Mouse (Mus musculus) subcutaneous adipose tissue, adult 2 months (tissue): ENCODE results near the gene Gm26920. TPM values are rescaled to one million over a fixed set of nuclear protein-coding genes. Genes with fewer than 3 reads are reported as not detected.

ENCODE experiments used
- polyA plus RNA-seq: library from polyadenylated mRNA; depleted of rRNA; stranded (reverse); fragments of >200 nt; gene quantifications from 2 replicates; pipeline ENCODE4 v1.2.3, GENCODE M21; 2012; ENCODE audit warnings: low replicate concordance; rRNA removed

Gm26920 gene
- not detected in 2 replicates for polyA plus RNA-seq

DNA sequence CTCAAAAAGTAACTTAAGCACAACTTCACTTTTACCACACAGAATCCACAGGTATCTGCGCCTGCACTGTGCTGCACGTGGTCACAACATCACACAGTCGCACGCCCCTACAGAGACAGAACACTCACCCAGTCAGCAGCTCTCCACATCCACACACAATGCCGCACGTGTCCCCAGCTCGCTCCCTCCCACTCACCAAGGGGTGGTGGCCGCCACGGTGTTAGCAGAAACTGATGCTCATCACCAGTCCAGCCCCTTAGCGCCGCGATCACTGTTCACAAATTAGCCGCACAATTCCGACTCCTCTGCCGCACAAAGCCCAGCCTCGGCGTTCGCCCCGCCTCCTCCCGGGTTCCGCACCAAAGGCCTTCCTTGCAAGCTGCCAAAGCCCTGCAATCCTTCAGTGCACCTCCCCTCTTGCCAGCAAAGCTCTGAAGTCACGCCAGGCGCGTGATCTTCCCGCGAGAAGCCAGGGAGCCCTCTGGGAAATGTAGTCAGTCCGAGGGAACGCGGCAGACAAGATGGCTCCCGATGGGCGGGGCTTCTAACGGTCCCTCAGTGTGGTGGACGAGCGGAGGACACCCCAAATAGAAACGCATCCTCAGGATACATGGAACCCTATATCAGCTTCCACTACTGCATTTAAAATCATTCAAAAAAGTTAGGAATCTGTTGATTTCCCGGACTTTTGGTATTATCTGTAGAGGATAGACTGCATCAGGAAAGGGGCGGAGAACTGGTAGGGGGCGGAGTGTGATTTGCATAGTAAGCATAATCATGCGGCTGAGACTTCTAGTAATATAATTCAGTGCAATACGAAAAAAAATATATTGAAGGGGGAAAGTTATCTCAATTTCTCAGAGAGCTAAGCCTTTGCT is at the start of gene Gm26920, which contains the start of gene Zfp566:
Gm26920 (minus strand) TSS at position 319 of the 878 bp plus-strand sequence.
Zfp566 (minus strand) TSS at position 436 of the 878 bp plus-strand sequence.

DNA sequence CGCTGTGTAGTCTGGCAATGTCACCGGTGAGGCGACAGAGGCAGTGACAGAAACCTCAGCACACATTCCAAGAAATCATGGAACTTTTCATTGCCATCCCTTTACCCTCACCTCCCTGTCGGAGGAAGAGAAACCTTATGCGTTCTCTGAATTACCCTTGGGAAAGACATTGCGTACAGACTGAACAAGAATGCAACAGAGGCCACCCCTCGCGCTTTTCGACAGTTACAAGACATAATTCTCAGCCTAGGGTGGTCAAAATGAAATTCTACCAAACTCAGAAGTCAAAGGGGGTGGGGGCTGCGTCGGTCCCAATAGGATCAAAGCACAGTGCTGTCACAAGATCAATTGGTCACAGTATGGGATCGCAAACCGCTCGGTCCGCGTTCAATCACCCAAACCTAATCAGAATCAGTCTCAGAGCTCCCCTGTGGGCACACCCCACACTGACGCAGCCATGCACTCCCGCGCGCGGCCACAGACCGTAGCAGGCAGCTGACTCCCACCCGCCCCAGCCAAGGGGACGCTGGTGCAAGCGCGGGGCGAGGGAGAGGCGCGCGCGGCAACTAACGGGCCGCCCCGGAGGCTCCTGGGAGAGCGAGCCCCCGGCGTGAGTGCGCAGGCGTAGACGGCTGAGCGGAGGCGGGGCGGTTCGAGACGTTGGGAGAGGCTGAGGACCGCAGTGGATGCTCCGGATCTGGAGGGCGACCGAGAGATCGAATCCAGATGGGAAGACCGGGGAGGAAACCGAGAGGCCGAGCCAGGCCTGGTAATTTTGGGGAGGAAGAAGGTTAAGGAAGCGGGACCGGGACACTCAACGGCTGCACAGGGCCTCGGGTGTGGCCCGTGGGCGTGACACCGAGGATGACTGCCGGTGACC is 31.3 kb upstream of the Gm26920 start, which contains the start of gene Zfp382:
Zfp382 (plus strand) TSS at position 635 of the 880 bp plus-strand sequence.

DNA sequence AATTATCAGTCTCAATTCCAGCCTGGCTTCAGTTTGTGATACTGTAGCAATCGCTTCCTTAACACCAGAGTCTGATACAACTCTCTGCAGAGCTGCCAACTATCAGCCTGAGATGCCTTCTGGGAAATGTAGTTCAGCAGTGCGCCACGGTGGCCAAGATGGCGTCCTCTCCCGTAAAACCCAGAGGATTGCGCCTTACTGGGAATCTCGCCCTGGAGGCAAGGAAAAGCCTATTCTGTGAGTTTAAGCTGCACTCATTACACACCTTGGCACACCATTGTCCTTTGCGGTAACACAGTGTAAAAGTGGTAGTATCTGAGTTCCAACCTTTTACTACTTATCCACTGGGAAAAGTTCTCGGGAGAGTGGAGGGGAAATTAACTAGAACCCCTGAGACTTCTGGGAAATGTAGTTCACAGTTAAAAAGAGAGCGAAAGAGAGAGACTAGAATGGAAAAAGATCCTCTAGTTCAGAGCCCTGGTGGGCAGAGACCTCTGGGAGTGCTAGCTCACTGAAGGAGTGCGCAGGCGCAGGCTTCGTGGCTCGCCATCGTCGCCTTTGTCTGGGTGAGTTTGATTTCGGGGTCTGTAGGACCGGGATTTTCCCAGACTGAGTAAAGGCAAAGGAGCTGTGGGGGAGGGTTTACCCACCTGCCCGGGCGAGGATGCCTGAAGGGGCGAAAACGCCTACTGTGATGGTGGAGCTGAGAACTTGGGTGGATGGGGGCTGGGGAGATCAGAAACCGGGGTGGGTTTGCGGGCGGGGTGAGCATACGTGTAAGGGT is 4.6 kb upstream of the Gm26920 start, which contains the start of gene Zfp260:
Zfp260 (plus strand) TSS at position 132 of the 784 bp plus-strand sequence.

DNA sequence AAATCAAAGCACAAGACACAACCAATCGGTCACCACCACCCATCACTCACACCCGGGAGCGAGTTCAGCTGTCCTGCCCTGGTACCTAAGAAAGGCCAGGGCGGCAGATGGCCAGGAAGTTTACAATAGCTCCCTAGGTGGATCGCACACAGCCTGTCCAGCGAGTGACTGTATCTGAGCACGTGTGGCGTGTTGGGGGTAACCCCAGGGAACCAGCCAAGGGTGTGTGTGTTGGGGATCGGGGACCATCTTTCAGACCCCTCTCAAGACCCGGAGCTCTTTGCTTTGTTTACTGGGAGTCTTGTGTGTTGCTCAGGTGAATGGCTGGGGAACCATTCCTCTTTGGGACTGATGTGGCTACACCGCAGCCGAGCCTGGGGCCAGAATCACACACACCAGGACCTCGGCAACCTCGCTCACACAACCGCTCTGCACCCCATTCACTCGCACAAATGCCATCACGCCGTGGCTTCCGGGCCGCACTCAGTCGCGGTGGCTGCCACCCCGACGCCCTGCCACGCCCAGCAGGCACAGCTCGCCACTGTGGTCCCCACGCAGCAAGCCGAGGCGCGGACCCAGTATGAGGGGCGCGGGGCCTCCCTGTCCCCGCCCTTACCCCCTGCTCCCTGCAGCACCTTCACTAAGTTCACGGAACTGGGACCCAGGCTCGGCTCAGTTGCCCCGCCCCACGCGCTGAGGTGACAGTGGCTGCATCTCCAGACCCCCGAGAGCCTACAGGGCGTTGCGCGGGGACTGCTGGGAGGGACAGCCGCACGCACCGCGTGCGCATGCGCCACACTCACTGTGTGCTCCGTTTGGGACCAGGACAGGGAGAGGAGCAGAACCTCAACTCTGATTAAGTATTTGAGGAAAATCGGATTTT is 17.8 kb downstream of the Gm26920 start, which contains the start of gene Zfp82:
Zfp82 (minus strand) TSS at position 755 of the 883 bp plus-strand sequence.

DNA sequence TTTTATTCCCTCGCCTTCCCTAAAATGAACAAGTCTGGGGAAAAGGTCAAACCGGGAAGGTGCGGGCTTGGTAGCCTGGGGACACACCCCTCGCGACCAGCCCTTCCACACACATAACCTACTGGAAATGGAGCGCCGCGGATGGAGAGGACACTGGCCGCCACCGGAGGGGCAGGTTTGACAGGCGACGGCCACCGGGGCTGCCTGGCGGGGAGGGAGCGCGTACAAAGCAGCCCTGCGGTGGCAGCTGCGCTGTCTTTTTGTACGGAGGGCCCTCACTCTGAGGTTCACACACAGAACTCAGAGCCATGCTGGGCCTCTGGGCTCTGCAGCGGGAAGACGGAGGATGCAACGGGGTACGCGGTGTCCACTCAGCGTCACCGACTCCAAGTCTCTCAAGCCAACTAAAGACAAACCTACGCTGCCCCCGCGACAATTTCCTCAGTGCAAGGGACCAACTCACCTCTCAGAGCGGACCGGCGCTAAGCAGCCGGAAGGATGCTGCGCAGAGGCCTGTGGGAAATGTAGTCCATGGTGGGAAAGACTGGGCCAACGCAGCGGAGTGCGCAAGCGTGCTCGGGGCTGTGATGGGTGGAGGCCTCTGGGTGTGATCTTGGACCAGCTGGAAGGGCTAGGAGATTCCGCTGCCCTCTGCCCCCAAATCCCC is 39.2 kb downstream of the Gm26920 start, which contains the start of gene Zfp14:
Zfp14 (minus strand) TSS at position 499 of the 667 bp plus-strand sequence.

Other genes starting within 250 kb of the Gm26920 start
- gene Zfp940, start 236.7 kb downstream of the Gm26920 start, polyA plus RNA-seq = 0.39 and 1.1 TPM in 2 replicates
- gene Zfp420, start 230.4 kb downstream of the Gm26920 start, polyA plus RNA-seq = 1.9 and 3.3 TPM in 2 replicates
- 3.1 and 6.1 TPM in 2 replicates for gene Zfp27, start 183.8 kb downstream of the Gm26920 start, polyA plus RNA-seq
- gene Zfp383, start 182.2 kb downstream of the Gm26920 start, polyA plus RNA-seq = 2.2 and 3.9 TPM in 2 replicates
- 4.5 and 9.0 TPM in 2 replicates for gene Zfp74, start 136.3 kb downstream of the Gm26920 start, polyA plus RNA-seq
- 3.8 and 8.7 TPM in 2 replicates for gene Zfp568, start 106.5 kb downstream of the Gm26920 start, polyA plus RNA-seq
- gene Zfp14, start 39.0 kb downstream of the Gm26920 start, polyA plus RNA-seq = 7.2 and 9.2 TPM in 2 replicates
- gene Zfp82, start 17.5 kb downstream of the Gm26920 start, polyA plus RNA-seq = 0.56 and 1.2 TPM in 2 replicates
- gene Zfp566, start 117 bp upstream of the Gm26920 start, polyA plus RNA-seq = 0.97 and 5.5 TPM in 2 replicates
- 17.7 and 38.2 TPM in 2 replicates for gene Zfp260, start 4.4 kb upstream of the Gm26920 start, polyA plus RNA-seq
- gene Zfp382, start 31.5 kb upstream of the Gm26920 start, polyA plus RNA-seq = 1.5 and 4.0 TPM in 2 replicates
- gene Zfp146, start 79.3 kb upstream of the Gm26920 start, polyA plus RNA-seq = 13.9 and 30.8 TPM in 2 replicates
- gene Cox7a1, start 93.7 kb upstream of the Gm26920 start, polyA plus RNA-seq = 28.7 and 105 TPM in 2 replicates
- 1,243 TPM in 2 replicates for gene Capns1, start 108.4 kb upstream of the Gm26920 start, polyA plus RNA-seq
- 106 and 146 TPM in 2 replicates for gene Polr2i, start 141.5 kb upstream of the Gm26920 start, polyA plus RNA-seq
- gene Tbcb, start 141.9 kb upstream of the Gm26920 start, polyA plus RNA-seq = 52.0 and 53.0 TPM in 2 replicates
- not detected in 2 replicates for gene Ovol3, start 145.3 kb upstream of the Gm26920 start, polyA plus RNA-seq
- gene Thap8, start 189.7 kb upstream of the Gm26920 start, polyA plus RNA-seq = 0.87 and 1.5 TPM in 2 replicates
- gene Wdr62, start 190.0 kb upstream of the Gm26920 start, polyA plus RNA-seq = 26.2 and 55.0 TPM in 2 replicates
- 15.8 and 61.6 TPM in 2 replicates for gene Clip3, start 201.3 kb upstream of the Gm26920 start, polyA plus RNA-seq
- gene Alkbh6, start 218.3 kb upstream of the Gm26920 start, polyA plus RNA-seq = 96.6 and 120 TPM in 2 replicates
- gene Syne4, start 224.4 kb upstream of the Gm26920 start, polyA plus RNA-seq = 2.6 and 34.1 TPM in 2 replicates
- 0.53 and 0.66 TPM in 2 replicates for gene E130208F15Rik, start 231.3 kb upstream of the Gm26920 start, polyA plus RNA-seq
- gene Sdhaf1, start 233.5 kb upstream of the Gm26920 start, polyA plus RNA-seq = 14.7 and 20.6 TPM in 2 replicates